Mouse (Mus musculus) cerebellum, adult 2 months (tissue): ENCODE data around the gene Kalrn.

Experiments
- CTCF ChIP-seq: fragments of 200-500 bp; IDR thresholded peaks from 2 replicates; pipeline ENCODE4 v1.5.1; 2011; ENCODE audit warnings: low read depth, mild to moderate bottlenecking, control low read depth, low read length, moderate library complexity, borderline replicate concordance; ENCODE audit not compliant: insufficient read depth
- POLR2A ChIP-seq: fragments of 200-500 bp; IDR thresholded peaks from 2 replicates; pipeline ENCODE4 v1.6.1; 2011; ENCODE audit warnings: low read length, control low read depth, borderline replicate concordance; ENCODE audit not compliant: insufficient read depth

GRCm38 (mm10) chr16:34414581-34414980, 158.8 kb downstream of the Kalrn start:
- TF ChIP-seq CTCF (no peak), POLR2A (no peak)
